Mouse (Mus musculus): ENCODE measurements at regions not wholly inside any gene's neighbourhood (a gene's known extent, or its start where the extent isn't known, plus 50 kb on each side); places are given as distances from the start of the nearest gene placed in this dataset.

GRCm38 (mm10) chr16:68017672-68018071, 397.0 kb upstream of the Cadm2 start:
- H3K27ac ChIP-seq = no peak overlapping the region
- intact Hi-C loops (cut with DNase I) = no loop called here
- TF ChIP-seq CTCF (IDR thresholded peaks at IDR 0.05) = no peak
- no peak for DNase-seq
- H3K4me3 ChIP-seq = no peak overlapping the region

GRCm38 (mm10) chr16:67989671-67990070, 369.0 kb upstream of the Cadm2 start:
- Histone ChIP-seq H3K27ac (no peak overlapping the region), H3K4me3 (no peak overlapping the region)
- TF ChIP-seq CTCF (IDR thresholded peaks at IDR 0.05) = no peak
- no peak for DNase-seq
- intact Hi-C loops (cut with DNase I) = no loop called here

- TF ChIP-seq CTCF (IDR thresholded peaks at IDR 0.05) = no peak
Observed at GRCm38 (mm10) chr16:67976565-67976964, 355.9 kb upstream of the Cadm2 start.

GRCm38 (mm10) chr16:67968311-67969145, 347.8 kb upstream of the Cadm2 start:
- DNase-seq = no peak
- intact Hi-C loops (cut with DNase I) = no loop called here
- Histone ChIP-seq H3K4me3 (no peak overlapping the region), H3K27ac (no peak overlapping the region)
- TF ChIP-seq CTCF (IDR thresholded peaks at IDR 0.05) = no peak

More at GRCm38 (mm10) chr16:67976565-67976964, 355.9 kb upstream of the Cadm2 start:
- DNase-seq = no peak
- Histone ChIP-seq H3K4me3 (no peak overlapping the region), H3K27ac (no peak overlapping the region)
- intact Hi-C loops (cut with DNase I) = no loop called here

- no peak for DNase-seq
- H3K4me3 ChIP-seq = no peak overlapping the region
- TF ChIP-seq CTCF (IDR thresholded peaks at IDR 0.05) = no peak
- no peak overlapping the region for H3K27ac ChIP-seq
- intact Hi-C loops (cut with DNase I) = no loop called here
Observed at GRCm38 (mm10) chr16:67949112-67949511, 328.4 kb upstream of the Cadm2 start.

GRCm38 (mm10) chr16:67944406-67944805, 323.7 kb upstream of the Cadm2 start:
- intact Hi-C loops (cut with DNase I) = no loop called here

GRCm38 (mm10) chr16:67919175-67919574, 298.5 kb upstream of the Cadm2 start:
- Histone ChIP-seq H3K27ac (no peak overlapping the region), H3K4me3 (no peak overlapping the region)
- intact Hi-C loops (cut with DNase I) = no loop called here
- TF ChIP-seq CTCF (IDR thresholded peaks at IDR 0.05) = no peak
- no peak for DNase-seq

More at GRCm38 (mm10) chr16:67944406-67944805, 323.7 kb upstream of the Cadm2 start:
- DNase-seq = no peak
- H3K4me3 ChIP-seq = no peak overlapping the region
- TF ChIP-seq CTCF (IDR thresholded peaks at IDR 0.05) = no peak
- no peak overlapping the region for H3K27ac ChIP-seq

- H3K27ac ChIP-seq = no peak overlapping the region
- DNase-seq = no peak
- TF ChIP-seq CTCF (IDR thresholded peaks at IDR 0.05) = no peak
- intact Hi-C loops (cut with DNase I) = no loop called here
- H3K4me3 ChIP-seq = no peak overlapping the region
Observed at GRCm38 (mm10) chr16:67871304-67872022, 250.8 kb upstream of the Cadm2 start.

GRCm38 (mm10) chr16:67850201-67850600, 229.5 kb upstream of the Cadm2 start:
- no peak for TF ChIP-seq CTCF (IDR thresholded peaks at IDR 0.05)
- no peak overlapping the region for H3K4me3 ChIP-seq
- no peak for DNase-seq
- no peak overlapping the region for H3K27ac ChIP-seq
- intact Hi-C loops (cut with DNase I) = no loop called here

- no peak for TF ChIP-seq CTCF (IDR thresholded peaks at IDR 0.05)
- DNase-seq = no peak
- H3K4me3 ChIP-seq = no peak overlapping the region
- intact Hi-C loops (cut with DNase I) = no loop called here
- H3K27ac ChIP-seq = no peak overlapping the region
Observed at GRCm38 (mm10) chr16:67844481-67844880, 223.8 kb upstream of the Cadm2 start.

- H3K27ac ChIP-seq = no peak overlapping the region
- intact Hi-C loops (cut with DNase I) = no loop called here
- TF ChIP-seq CTCF (IDR thresholded peaks at IDR 0.05) = no peak
- no peak for DNase-seq
- no peak overlapping the region for H3K4me3 ChIP-seq
Observed at GRCm38 (mm10) chr16:67797236-67797635, 176.5 kb upstream of the Cadm2 start.

- peak; percentile 62 for TF ChIP-seq CTCF (IDR thresholded peaks at IDR 0.05)
- no peak for DNase-seq
- intact Hi-C loops (cut with DNase I) = loop anchor here (10.0 kb wide), 1 partner anchor 681 kb away; no protein-coding TSS in a partner anchor
- no peak overlapping the region for H3K27ac ChIP-seq
- no peak overlapping the region for H3K4me3 ChIP-seq
Observed at GRCm38 (mm10) chr16:67776091-67776490, 155.4 kb upstream of the Cadm2 start.

GRCm38 (mm10) chr16:67769114-67769513, 148.4 kb upstream of the Cadm2 start:
- no peak for TF ChIP-seq CTCF (IDR thresholded peaks at IDR 0.05)
- no peak overlapping the region for H3K27ac ChIP-seq
- no peak for DNase-seq
- intact Hi-C loops (cut with DNase I) = no loop called here
- H3K4me3 ChIP-seq = no peak overlapping the region
